29 mouse cellular contexts compared by ENCODE assay signal in genomic region chr14:122793368-122793767, GRCm38 (mm10).
"Had no signal": no experiment of that assay in that cellular context is flagged by ENCODE, and none has a peak within 500 bp of the region (broad histone marks: within the 10 kb centered on the region; RNA-seq: fewer than 3 reads in every experiment).

No protein-coding gene starts in this region.

- H3K4me1 ChIP-seq: limb, embryonic 10.5 days; limb, embryonic 12.5 days; limb, embryonic 13.5 days; limb, embryonic 15.5 days; liver, embryonic 12.5 days; liver, embryonic 13.5 days; liver, embryonic 15.5 days; lung, embryonic 15.5 days; midbrain, embryonic 13.5 days; midbrain, embryonic 15.5 days had no signal

- H3K9me3 ChIP-seq: limb, embryonic 10.5 days; limb, embryonic 12.5 days; limb, embryonic 13.5 days; limb, embryonic 15.5 days; liver, embryonic 12.5 days; liver, embryonic 13.5 days; liver, embryonic 15.5 days; lung, embryonic 15.5 days; midbrain, embryonic 10.5 days; midbrain, embryonic 12.5 days; midbrain, embryonic 13.5 days; midbrain, embryonic 15.5 days had no signal

- H3K4me2 ChIP-seq: limb, embryonic 12.5 days; limb, embryonic 13.5 days; limb, embryonic 15.5 days; liver, embryonic 11.5 days; liver, embryonic 12.5 days; liver, embryonic 13.5 days; liver, embryonic 15.5 days; lung, embryonic 14.5 days; lung, embryonic 15.5 days; midbrain, embryonic 11.5 days; midbrain, embryonic 12.5 days; midbrain, embryonic 13.5 days; midbrain, embryonic 15.5 days had no signal

- H3K27ac ChIP-seq: limb, embryonic 10.5 days; limb, embryonic 12.5 days; limb, embryonic 13.5 days; limb, embryonic 15.5 days; liver, embryonic 12.5 days; liver, embryonic 13.5 days; liver, embryonic 14.5 days; liver, embryonic 15.5 days; lung, embryonic 15.5 days; macrophage; midbrain, embryonic 10.5 days; midbrain, embryonic 12.5 days; midbrain, embryonic 13.5 days; midbrain, embryonic 15.5 days had no signal

- H3K27me3 ChIP-seq: limb, embryonic 12.5 days; limb, embryonic 13.5 days; limb, embryonic 15.5 days; liver, embryonic 12.5 days; liver, embryonic 13.5 days; liver, embryonic 15.5 days; lung, embryonic 15.5 days; midbrain, embryonic 12.5 days; midbrain, embryonic 13.5 days; midbrain, embryonic 15.5 days had no signal

- H3K4me3 ChIP-seq: limb, embryonic 10.5 days; limb, embryonic 12.5 days; limb, embryonic 13.5 days; limb, embryonic 15.5 days; liver, embryonic 12.5 days; liver, embryonic 13.5 days; liver, embryonic 15.5 days; lung, embryonic 15.5 days; megakaryocyte, embryonic 14.5 days; midbrain, embryonic 10.5 days; midbrain, embryonic 12.5 days; midbrain, embryonic 13.5 days; midbrain, embryonic 15.5 days; myocyte had no signal

- H3K36me3 ChIP-seq: limb, embryonic 10.5 days; limb, embryonic 12.5 days; limb, embryonic 13.5 days; limb, embryonic 15.5 days; liver, embryonic 12.5 days; liver, embryonic 13.5 days; liver, embryonic 15.5 days; lung, embryonic 15.5 days; midbrain, embryonic 10.5 days; midbrain, embryonic 12.5 days; midbrain, embryonic 13.5 days; midbrain, embryonic 15.5 days had no signal

- DNase-seq: left cerebral cortex, postnatal 4 days; liver; liver, embryonic 13.5 days; liver, postnatal 0 days; lung, adult 18-20 months; lung, adult 2 months; lung, embryonic 14.5 days; lung, postnatal 10 days; lung, postnatal 14 days; lung, postnatal 36 days; lung, postnatal 4 days; midbrain, embryonic 14.5 days had no signal

- H3K9ac ChIP-seq: limb, embryonic 12.5 days; limb, embryonic 13.5 days; limb, embryonic 15.5 days; liver, embryonic 12.5 days; liver, embryonic 13.5 days; liver, embryonic 14.5 days; liver, embryonic 15.5 days; liver, postnatal 0 days; lung, embryonic 14.5 days; lung, embryonic 15.5 days; midbrain, embryonic 12.5 days; midbrain, embryonic 13.5 days; midbrain, embryonic 15.5 days had no signal
